Mouse (Mus musculus) duodenum, adult 2 months (tissue): ENCODE measurements around the gene Rpa1. TPM values are rescaled to one million over a fixed set of nuclear protein-coding genes. Genes with fewer than 3 reads are reported as not detected.

Experiments used
- polyA plus RNA-seq: library from polyadenylated mRNA; depleted of rRNA; stranded (reverse); fragments of >200 nt; gene quantifications from 2 replicates; pipeline ENCODE4 v1.2.3, GENCODE M21; 2012; ENCODE audit warnings: low replicate concordance; rRNA removed

The Rpa1 gene
- 7.4 and 8.7 TPM in 2 replicates for polyA plus RNA-seq

DNA sequence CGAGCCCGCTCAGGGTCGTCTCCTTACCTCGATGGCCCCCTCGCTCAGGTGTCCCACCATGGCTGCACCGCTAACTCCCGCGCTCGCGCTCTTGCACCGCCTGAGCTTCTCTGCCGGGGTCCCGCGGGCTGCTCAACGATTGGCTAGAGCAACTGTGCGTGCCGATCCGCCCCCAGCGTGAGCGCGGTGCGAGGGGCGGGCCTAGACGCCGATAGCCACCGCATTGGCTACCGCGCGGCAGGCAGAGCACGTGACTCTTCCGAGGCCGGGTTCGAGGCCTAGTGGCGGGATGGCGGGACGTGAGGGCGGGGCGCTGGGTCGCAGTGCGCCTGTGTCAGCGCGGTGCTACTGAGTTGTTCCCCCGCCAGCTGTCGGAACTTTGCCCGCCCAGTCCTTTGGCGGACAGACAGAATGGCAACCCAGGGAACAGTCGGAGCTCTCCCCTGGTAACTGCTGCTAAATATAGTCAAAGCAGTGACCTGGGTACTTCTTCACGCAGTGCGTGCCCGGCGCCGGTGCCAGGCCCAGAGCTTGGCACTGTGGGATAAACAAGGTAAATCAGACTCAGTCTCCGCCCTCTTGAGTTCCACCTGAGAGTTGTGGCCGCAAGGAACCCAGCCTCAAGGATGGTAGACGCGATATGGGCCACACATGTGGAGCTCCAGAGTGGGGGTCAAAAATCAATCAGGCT, at the start of gene Rpa1, which contains the start of gene Smyd4:
TSS of gene Rpa1 (minus strand) at position 126 of the 691 bp plus-strand sequence.
TSS of gene Smyd4 (plus strand) at position 235 of the 691 bp plus-strand sequence.

Other genes with a start within 250 kb of the Rpa1 start
- gene Hic1, start 178.8 kb downstream of the Rpa1 start, polyA plus RNA-seq: 20.4 and 35.3 TPM in 2 replicates
- 15.3 and 25.9 TPM in 2 replicates for gene Ovca2, start 169.5 kb downstream of the Rpa1 start, polyA plus RNA-seq
- gene Dph1, start 157.1 kb downstream of the Rpa1 start, polyA plus RNA-seq: 16.1 and 25.3 TPM in 2 replicates
- gene Rtn4rl1, start 154.5 kb downstream of the Rpa1 start, polyA plus RNA-seq: 9.8 and 16.2 TPM in 2 replicates
- gene Smyd4, start 109 bp upstream of the Rpa1 start, polyA plus RNA-seq: 0.58 and 2.1 TPM in 2 replicates
- 9.8 and 10.9 TPM in 2 replicates for gene Serpinf1, start 74.4 kb upstream of the Rpa1 start, polyA plus RNA-seq
- gene Serpinf2, start 91.3 kb upstream of the Rpa1 start, polyA plus RNA-seq: 3.2 and 3.3 TPM in 2 replicates
- 13.6 and 13.8 TPM in 2 replicates for gene Wdr81, start 106.4 kb upstream of the Rpa1 start, polyA plus RNA-seq
- gene Tlcd2, start 113.4 kb upstream of the Rpa1 start, polyA plus RNA-seq: 38.3 and 89.6 TPM in 2 replicates
- 21.5 and 27.7 TPM in 2 replicates for gene Prpf8, start 138.5 kb upstream of the Rpa1 start, polyA plus RNA-seq
- 11.0 and 15.7 TPM in 2 replicates for gene Rilp, start 161.8 kb upstream of the Rpa1 start, polyA plus RNA-seq
- gene Scarf1, start 165.2 kb upstream of the Rpa1 start, polyA plus RNA-seq: 9.0 and 11.0 TPM in 2 replicates
- 163 and 552 TPM in 2 replicates for gene Slc43a2, start 183.4 kb upstream of the Rpa1 start, polyA plus RNA-seq
- gene Pitpna, start 239.8 kb upstream of the Rpa1 start, polyA plus RNA-seq: 143 and 194 TPM in 2 replicates